Mouse (Mus musculus): ENCODE data around the gene Tns4. TPM values are rescaled to one million over a fixed set of nuclear protein-coding genes. Genes with fewer than 3 reads are reported as not detected.

Gene Tns4
- polyA plus RNA-seq, 1 experiment: 12.8 TPM

- Histone ChIP-seq H3K27me3 (ENCODE audit: control insufficient read depth, insufficient read depth, low read length, poor library complexity, severe bottlenecking) (no peaks in the 10 kb centered on the region), H3K9me3 (replicated peaks; ENCODE audit: control insufficient read depth, insufficient read depth, low read length, poor library complexity, severe bottlenecking) (no peaks in the 10 kb centered on the region), H3K36me3 (ENCODE audit: control insufficient read depth, insufficient read depth, low read length, poor library complexity, severe bottlenecking) (no peaks in the 10 kb centered on the region), H3K27ac (ENCODE audit: insufficient read depth, low read length) (no peak overlapping the region), H3K4me3 (ENCODE audit: low read depth, low read length) (no peak overlapping the region), H3K4me1 (ENCODE audit: control insufficient read depth, insufficient read depth, low read length) (peaks cover 1% of the 10 kb centered on the region), H3K9ac (ENCODE audit: low read depth, poor library complexity, severe bottlenecking) (no peak overlapping the region)
- no peak for TF ChIP-seq EP300 (IDR thresholded peaks at IDR 0.05; ENCODE audit: insufficient read depth, low read depth, low read length)
- no peak for TF ChIP-seq POLR2A (IDR thresholded peaks at IDR 0.05; ENCODE audit: insufficient read depth, low read length)
- no peak for TF ChIP-seq CTCF (IDR thresholded peaks at IDR 0.05; ENCODE audit: low read depth, low read length)
Measured at GRCm38 (mm10) chr11:99113111-99113510, 24.0 kb upstream of the Tns4 start.

GRCm38 (mm10) chr11:99112700-99113099 lies 23.6 kb upstream of the Tns4 start:
- H3K4me3 ChIP-seq (ENCODE audit: low read depth, low read length): no peak overlapping the region
- H3K4me1 ChIP-seq (ENCODE audit: control insufficient read depth, insufficient read depth, low read length): peaks cover 2% of the 10 kb centered on the region
- no peaks in the 10 kb centered on the region for H3K27me3 ChIP-seq (ENCODE audit: control insufficient read depth, insufficient read depth, low read length, poor library complexity, severe bottlenecking)
- TF ChIP-seq EP300 (IDR thresholded peaks at IDR 0.05; ENCODE audit: insufficient read depth, low read depth, low read length) (no peak), CTCF (IDR thresholded peaks at IDR 0.05; ENCODE audit: low read depth, low read length) (no peak), POLR2A (IDR thresholded peaks at IDR 0.05; ENCODE audit: insufficient read depth, low read length) (no peak)
- no peaks in the 10 kb centered on the region for H3K9me3 ChIP-seq (replicated peaks; ENCODE audit: control insufficient read depth, insufficient read depth, low read length, poor library complexity, severe bottlenecking)
- H3K36me3 ChIP-seq (ENCODE audit: control insufficient read depth, insufficient read depth, low read length, poor library complexity, severe bottlenecking): no peaks in the 10 kb centered on the region
- no peak overlapping the region for H3K27ac ChIP-seq (ENCODE audit: insufficient read depth, low read length)
- H3K9ac ChIP-seq (ENCODE audit: low read depth, poor library complexity, severe bottlenecking): no peak overlapping the region

- Histone ChIP-seq H3K9ac (ENCODE audit: low read depth, poor library complexity, severe bottlenecking) (no peak overlapping the region), H3K4me1 (ENCODE audit: control insufficient read depth, insufficient read depth, low read length) (peaks cover 7% of the 10 kb centered on the region), H3K4me3 (ENCODE audit: low read depth, low read length) (no peak overlapping the region)
Measured at GRCm38 (mm10) chr11:99111631-99112030, 22.5 kb upstream of the Tns4 start.

GRCm38 (mm10) chr11:99111155-99111554 lies 22.0 kb upstream of the Tns4 start:
- H3K9me3 ChIP-seq (replicated peaks; ENCODE audit: control insufficient read depth, insufficient read depth, low read length, poor library complexity, severe bottlenecking): no peaks in the 10 kb centered on the region
- H3K27ac ChIP-seq (ENCODE audit: insufficient read depth, low read length): no peak overlapping the region
- H3K4me1 ChIP-seq (ENCODE audit: control insufficient read depth, insufficient read depth, low read length): peaks cover 8% of the 10 kb centered on the region
- H3K4me3 ChIP-seq (ENCODE audit: low read depth, low read length): no peak overlapping the region
- TF ChIP-seq POLR2A (IDR thresholded peaks at IDR 0.05; ENCODE audit: insufficient read depth, low read length) (no peak), EP300 (IDR thresholded peaks at IDR 0.05; ENCODE audit: insufficient read depth, low read depth, low read length) (no peak), CTCF (IDR thresholded peaks at IDR 0.05; ENCODE audit: low read depth, low read length) (no peak)
- H3K36me3 ChIP-seq (ENCODE audit: control insufficient read depth, insufficient read depth, low read length, poor library complexity, severe bottlenecking): no peaks in the 10 kb centered on the region
- H3K9ac ChIP-seq (ENCODE audit: low read depth, poor library complexity, severe bottlenecking): no peak overlapping the region
- no peaks in the 10 kb centered on the region for H3K27me3 ChIP-seq (ENCODE audit: control insufficient read depth, insufficient read depth, low read length, poor library complexity, severe bottlenecking)

More at GRCm38 (mm10) chr11:99111631-99112030, 22.5 kb upstream of the Tns4 start:
- H3K27ac ChIP-seq (ENCODE audit: insufficient read depth, low read length): no peak overlapping the region
- H3K36me3 ChIP-seq (ENCODE audit: control insufficient read depth, insufficient read depth, low read length, poor library complexity, severe bottlenecking): no peaks in the 10 kb centered on the region
- TF ChIP-seq EP300 (IDR thresholded peaks at IDR 0.05; ENCODE audit: insufficient read depth, low read depth, low read length) (no peak), POLR2A (IDR thresholded peaks at IDR 0.05; ENCODE audit: insufficient read depth, low read length) (no peak), CTCF (IDR thresholded peaks at IDR 0.05; ENCODE audit: low read depth, low read length) (no peak)
- no peaks in the 10 kb centered on the region for H3K9me3 ChIP-seq (replicated peaks; ENCODE audit: control insufficient read depth, insufficient read depth, low read length, poor library complexity, severe bottlenecking)
- no peaks in the 10 kb centered on the region for H3K27me3 ChIP-seq (ENCODE audit: control insufficient read depth, insufficient read depth, low read length, poor library complexity, severe bottlenecking)

GRCm38 (mm10) chr11:99110370-99111110 lies 21.4 kb upstream of the Tns4 start:
- TF ChIP-seq CTCF (IDR thresholded peaks at IDR 0.05; ENCODE audit: low read depth, low read length) (peak; percentile 67), EP300 (IDR thresholded peaks at IDR 0.05; ENCODE audit: insufficient read depth, low read depth, low read length) (no peak)
- Histone ChIP-seq H3K27ac (ENCODE audit: insufficient read depth, low read length) (no peak overlapping the region), H3K27me3 (ENCODE audit: control insufficient read depth, insufficient read depth, low read length, poor library complexity, severe bottlenecking) (no peaks in the 10 kb centered on the region), H3K9me3 (replicated peaks; ENCODE audit: control insufficient read depth, insufficient read depth, low read length, poor library complexity, severe bottlenecking) (no peaks in the 10 kb centered on the region), H3K9ac (ENCODE audit: low read depth, poor library complexity, severe bottlenecking) (no peak overlapping the region), H3K4me1 (ENCODE audit: control insufficient read depth, insufficient read depth, low read length) (peaks cover 10% of the 10 kb centered on the region), H3K36me3 (ENCODE audit: control insufficient read depth, insufficient read depth, low read length, poor library complexity, severe bottlenecking) (no peaks in the 10 kb centered on the region), H3K4me3 (ENCODE audit: low read depth, low read length) (no peak overlapping the region)

GRCm38 (mm10) chr11:99108296-99108695 lies 19.2 kb upstream of the Tns4 start:
- no peaks in the 10 kb centered on the region for H3K9me3 ChIP-seq (replicated peaks; ENCODE audit: control insufficient read depth, insufficient read depth, low read length, poor library complexity, severe bottlenecking)
- TF ChIP-seq EP300 (IDR thresholded peaks at IDR 0.05; ENCODE audit: insufficient read depth, low read depth, low read length) (no peak), CTCF (IDR thresholded peaks at IDR 0.05; ENCODE audit: low read depth, low read length) (no peak), POLR2A (IDR thresholded peaks at IDR 0.05; ENCODE audit: insufficient read depth, low read length) (no peak)
- no peaks in the 10 kb centered on the region for H3K27me3 ChIP-seq (ENCODE audit: control insufficient read depth, insufficient read depth, low read length, poor library complexity, severe bottlenecking)
- H3K4me1 ChIP-seq (ENCODE audit: control insufficient read depth, insufficient read depth, low read length): peaks cover 10% of the 10 kb centered on the region
- no peak overlapping the region for H3K27ac ChIP-seq (ENCODE audit: insufficient read depth, low read length)
- no peak overlapping the region for H3K4me3 ChIP-seq (ENCODE audit: low read depth, low read length)
- H3K36me3 ChIP-seq (ENCODE audit: control insufficient read depth, insufficient read depth, low read length, poor library complexity, severe bottlenecking): no peaks in the 10 kb centered on the region
- H3K9ac ChIP-seq (ENCODE audit: low read depth, poor library complexity, severe bottlenecking): no peak overlapping the region
